Comparison of ENCODE assay signal across 1 mouse cellular context in genomic region chr14:62258978-62259536, GRCm38 (mm10).
TF ChIP-seq lines count a peak whose summit lies in the region.

No protein-coding gene starts in this region.

TF ChIP-seq in CH12.LX, 34 proteins besides CTCF, POLR2A, EP300 and RAD21 (continued from another document):
- no peak for TF ChIP-seq USF2 (conservative IDR thresholded peaks at IDR 0.05; ENCODE audit: low read depth, low read length)
- no peak for TF ChIP-seq MXI1 (IDR thresholded peaks at IDR 0.05; ENCODE audit: low read depth, low read length)
- no peak for TF ChIP-seq SMC3 (IDR thresholded peaks at IDR 0.05; ENCODE audit: low read depth, low read length)
- no peak for TF ChIP-seq NRF1 (IDR thresholded peaks at IDR 0.05; ENCODE audit: low read depth, low read length)
- TF ChIP-seq BHLHE40 (IDR thresholded peaks at IDR 0.05; ENCODE audit: low read depth, low read length): no peak
- no peak for TF ChIP-seq MYC (IDR thresholded peaks at IDR 0.05; ENCODE audit: low read depth, low read length)
- no peak for TF ChIP-seq ZKSCAN1 (IDR thresholded peaks at IDR 0.05; ENCODE audit: borderline replicate concordance, low read depth, low read length)
- no peak for TF ChIP-seq IRF4 (IDR thresholded peaks at IDR 0.05; ENCODE audit: low read depth, low read length)
- TF ChIP-seq RCOR1 (conservative IDR thresholded peaks at IDR 0.05; ENCODE audit: low read depth, low read length): no peak
- TF ChIP-seq NELFE (IDR thresholded peaks at IDR 0.05; ENCODE audit: low read depth, low read length): no peak
- no peak for TF ChIP-seq USF1 (IDR thresholded peaks at IDR 0.05; ENCODE audit: low read depth, low read length)
- no peak for TF ChIP-seq TBP (conservative IDR thresholded peaks at IDR 0.05; ENCODE audit: low read depth, low read length)
- no peak for TF ChIP-seq ZMIZ1 (IDR thresholded peaks at IDR 0.05; ENCODE audit: low read depth, low read length)
- no peak for TF ChIP-seq MAFK (IDR thresholded peaks at IDR 0.05; ENCODE audit: insufficient replicate concordance, low read length)
- no peak for TF ChIP-seq GABPA (IDR thresholded peaks at IDR 0.05; ENCODE audit: insufficient replicate concordance, low read depth, low read length)
- TF ChIP-seq PAX5 (IDR thresholded peaks at IDR 0.05; ENCODE audit: low read length): no peak
TF ChIP-seq in CH12.LX: peak in this region for 0.
